ENCODE assay signal across 10 mouse cellular contexts in genomic region chr7:79860811-79861210, GRCm38 (mm10). TPM values are rescaled to one million over a fixed set of nuclear protein-coding genes. Genes with fewer than 3 reads are reported as not detected.
DNase-seq lines count a peak whose midpoint lies in the region; ATAC-seq lines count a peak whose summit lies in the region.
"Had no signal": no experiment of that assay in that cellular context is flagged by ENCODE, and none has a peak within 500 bp of the region (broad histone marks: within the 10 kb centered on the region; RNA-seq: fewer than 3 reads in every experiment).

Gene Anpep (minus strand): TSS chr7:79861059.

- no peak within 1 kb of the TSS for H3K4me2 ChIP-seq in kidney, embryonic 16.5 days (replicated peaks; ENCODE audit: low read depth, low read length)
- H3K4me2 ChIP-seq in liver, embryonic 15.5 days, result no peak within 1 kb of the TSS
- no peak within 1 kb of the TSS for H3K4me2 ChIP-seq in hindbrain, embryonic 14.5 days (replicated peaks)
- H3K4me2 ChIP-seq: lung, embryonic 14.5 days had no signal

- H3K27me3 ChIP-seq in kidney, embryonic 16.5 days (ENCODE audit: insufficient read depth, low read length), result no peaks in the 10 kb centered on the region
- no peaks in the 10 kb centered on the region for H3K27me3 ChIP-seq in liver, embryonic 15.5 days
- no peaks in the 10 kb centered on the region for H3K27me3 ChIP-seq in hindbrain, embryonic 14.5 days (ENCODE audit: control insufficient read depth, insufficient read depth, low read length)

- no peak within 1 kb of the TSS for H3K4me3 ChIP-seq in kidney, embryonic 16.5 days (ENCODE audit: low read length)
- H3K4me3 ChIP-seq in liver, embryonic 15.5 days (replicated peaks), result no peak within 1 kb of the TSS
- H3K4me3 ChIP-seq in hindbrain, embryonic 14.5 days (replicated peaks; ENCODE audit: low read length), result no peak within 1 kb of the TSS

- ATAC-seq in kidney, embryonic 16.5 days (ENCODE audit: low FRiP score, low TSS enrichment), result no peak
- ATAC-seq in liver, embryonic 15.5 days (ENCODE audit: insufficient read depth), result no peak
- ATAC-seq in hindbrain, embryonic 14.5 days (ENCODE audit: low FRiP score), result no peak

- H3K27ac ChIP-seq in kidney, embryonic 16.5 days (ENCODE audit: low read length), result no peak within 1 kb of the TSS
- no peak within 1 kb of the TSS for H3K27ac ChIP-seq in liver, embryonic 15.5 days (replicated peaks)
- no peak within 1 kb of the TSS for H3K27ac ChIP-seq in hindbrain, embryonic 14.5 days

- H3K4me1 ChIP-seq in kidney, embryonic 16.5 days (ENCODE audit: insufficient read depth, low read length), result peaks cover 15% of the 10 kb centered on the region; the same call in 1 of the 2 replicates
- H3K4me1 ChIP-seq in liver, embryonic 15.5 days (replicated peaks), result peaks cover 4% of the 10 kb centered on the region; the same call in 1 of the 2 replicates
- H3K4me1 ChIP-seq in hindbrain, embryonic 14.5 days (replicated peaks; ENCODE audit: control insufficient read depth, insufficient read depth, low read length), result no peaks in the 10 kb centered on the region

- no peak for DNase-seq in adrenal gland, adult 8-10 months
- DNase-seq in adrenal gland, adult 18-20 months (ENCODE audit: low spot score in 2 of 2), result no peak
- no peak for DNase-seq in kidney, postnatal 25 days
- no peak for DNase-seq in heart, postnatal 36 days
- no peak for DNase-seq in ovary, postnatal 14 days (ENCODE audit: low spot score)
- DNase-seq in hindbrain, embryonic 14.5 days (ENCODE audit: low spot score), result no peak
- DNase-seq: cerebellum, postnatal 36 days; lung, embryonic 14.5 days had no signal

- intact Hi-C loops in heart, postnatal 36 days (cut with DNase I), result no loop called here

- H3K36me3 ChIP-seq in kidney, embryonic 16.5 days (ENCODE audit: insufficient read depth, low read length), result no peaks in the 10 kb centered on the region
- no peaks in the 10 kb centered on the region for H3K36me3 ChIP-seq in liver, embryonic 15.5 days (replicated peaks)
- no peaks in the 10 kb centered on the region for H3K36me3 ChIP-seq in hindbrain, embryonic 14.5 days (replicated peaks; ENCODE audit: control insufficient read depth, insufficient read depth)

- no peak within 1 kb of the TSS for H3K9ac ChIP-seq in kidney, embryonic 16.5 days (replicated peaks; ENCODE audit: low read length)
- H3K9ac ChIP-seq in liver, embryonic 15.5 days, result no peak within 1 kb of the TSS
- no peak within 1 kb of the TSS for H3K9ac ChIP-seq in hindbrain, embryonic 14.5 days
- H3K9ac ChIP-seq: lung, embryonic 14.5 days had no signal

- no peaks in the 10 kb centered on the region for H3K9me3 ChIP-seq in kidney, embryonic 16.5 days (ENCODE audit: low read length)
- no peaks in the 10 kb centered on the region for H3K9me3 ChIP-seq in liver, embryonic 15.5 days (replicated peaks)
- H3K9me3 ChIP-seq in hindbrain, embryonic 14.5 days (ENCODE audit: control insufficient read depth, low read length), result no peaks in the 10 kb centered on the region

- WGBS in kidney, embryonic 16.5 days, result 76% methylated on average over 9 of the region's 9 CpGs
- 67% methylated on average over 9 of the region's 9 CpGs for whole genome bisulfite sequencing in liver, embryonic 15.5 days (ENCODE audit: insufficient replicate concordance)
- WGBS in hindbrain, embryonic 14.5 days, result 83% methylated on average over 9 of the region's 9 CpGs

RNA-seq across cellular contexts. Expression of gene Anpep, which starts in this region (rescaled TPM):
- 10 to 100 TPM; 10.5 to 21.9 (median 15.4) TPM for total RNA-seq in adrenal gland, adult 8-10 months (2022)
- total RNA-seq in adrenal gland, adult 18-20 months (2021), result 10 to 100 TPM in 1 of 2 experiments, 1 to 10 TPM in 1; 6.8 to 15.4 TPM
- 163 and 164 TPM in 2 replicates for polyA plus RNA-seq in kidney, embryonic 16.5 days (2015; fragmentation: Nextera tagmentation; extraction: Ambion mirVana)
- 10 to 100 TPM; 12.0 to 14.5 TPM for total RNA-seq in heart, postnatal 36 days (2021)
- polyA plus RNA-seq in liver, embryonic 15.5 days (2015; fragmentation: Nextera tagmentation; extraction: Ambion mirVana), result 14.9 and 21.0 TPM in 2 replicates
- polyA plus RNA-seq in hindbrain, embryonic 14.5 days (2014; fragmentation: Nextera tagmentation; extraction: Ambion mirVana), result 4.2 and 6.6 TPM in 2 replicates
